Mouse (Mus musculus) cerebellum, postnatal 4 days (tissue): ENCODE measurements around the gene Wdr5b.
"Not testable (repeated sequence)": the region's sequence is repeated elsewhere in the genome, so short reads cannot be mapped to it uniquely, and the experiment has no call there.

Source experiments
- DNase-seq, 2 experiments: peaks; one replicate each; pipeline ENCODE4 v3.0.0; 2022; ENCODE audit warnings: low spot score in 2 of 2, mixed read lengths in 1 of 2

Gene Wdr5b

DNA sequence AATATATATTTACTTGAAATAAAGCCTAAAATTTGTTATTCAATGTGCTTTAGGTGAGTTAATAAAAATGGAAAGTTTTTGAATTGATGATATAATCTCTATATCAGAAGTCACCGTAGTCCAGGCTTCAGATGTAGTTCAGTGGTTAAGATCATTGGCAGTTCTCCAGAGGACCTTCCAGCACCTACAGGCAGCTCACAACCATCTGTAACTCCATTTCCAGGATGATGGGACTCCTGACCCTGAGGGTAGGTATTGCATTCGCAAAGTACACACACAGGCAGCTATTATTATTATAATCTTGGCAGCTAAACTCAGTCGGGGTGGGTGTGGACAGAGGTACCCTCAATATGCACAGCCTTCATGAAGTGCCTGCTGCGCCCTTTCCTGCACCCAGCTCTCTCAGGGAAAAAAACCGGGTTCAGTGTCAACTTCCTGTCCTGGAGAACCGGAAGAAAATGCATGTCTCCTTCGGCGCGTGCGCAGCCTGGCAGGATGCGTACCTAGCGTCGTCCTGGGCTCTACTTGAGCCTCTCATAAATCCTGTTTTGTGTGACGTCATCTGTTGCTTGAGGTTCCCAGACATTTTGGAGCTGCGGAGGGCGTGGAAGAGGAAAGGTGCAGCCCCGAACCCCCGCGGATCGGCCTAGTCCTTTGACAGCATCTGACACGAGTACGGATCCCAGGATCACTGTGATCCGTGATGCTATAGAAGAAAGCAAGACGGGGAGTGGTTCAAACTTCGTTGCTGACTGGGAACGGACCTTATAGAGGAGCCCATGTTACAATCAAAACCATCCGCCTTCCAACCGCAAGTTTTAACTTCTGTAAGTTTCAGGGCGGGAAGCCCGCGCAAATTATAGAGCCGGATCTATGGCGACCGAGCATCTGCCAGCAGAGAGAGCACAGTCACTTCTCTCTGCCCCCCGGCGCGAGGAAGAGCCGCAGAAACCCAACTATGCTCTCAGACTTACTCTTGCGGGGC lies at the start of gene Wdr5b:
Gene Wdr5b, plus strand, starts transcription at position 551 of the 985 bp plus-strand sequence.
- DNase-seq = peak; percentile 63 to 81

DNA sequence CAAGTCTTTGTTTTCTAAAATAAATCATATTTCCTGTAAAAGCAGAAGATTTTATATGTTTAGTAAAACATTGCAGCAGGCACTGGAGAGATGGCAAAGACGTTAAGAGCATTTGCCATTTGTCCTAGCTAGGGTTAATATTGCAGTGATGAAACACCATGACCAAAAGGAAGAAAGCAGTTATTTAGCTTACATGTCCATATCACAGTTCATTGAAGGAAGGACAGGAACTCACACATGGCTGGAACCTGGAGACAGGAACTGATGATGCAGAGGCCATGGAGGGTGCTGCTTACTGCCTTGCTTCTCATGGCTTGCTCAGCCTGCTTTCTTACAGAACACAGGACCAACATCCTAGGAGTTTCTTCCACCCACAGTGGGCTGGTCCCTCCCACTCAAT lies 48.6 kb upstream of the Wdr5b start:
- DNase-seq = no peak

DNA sequence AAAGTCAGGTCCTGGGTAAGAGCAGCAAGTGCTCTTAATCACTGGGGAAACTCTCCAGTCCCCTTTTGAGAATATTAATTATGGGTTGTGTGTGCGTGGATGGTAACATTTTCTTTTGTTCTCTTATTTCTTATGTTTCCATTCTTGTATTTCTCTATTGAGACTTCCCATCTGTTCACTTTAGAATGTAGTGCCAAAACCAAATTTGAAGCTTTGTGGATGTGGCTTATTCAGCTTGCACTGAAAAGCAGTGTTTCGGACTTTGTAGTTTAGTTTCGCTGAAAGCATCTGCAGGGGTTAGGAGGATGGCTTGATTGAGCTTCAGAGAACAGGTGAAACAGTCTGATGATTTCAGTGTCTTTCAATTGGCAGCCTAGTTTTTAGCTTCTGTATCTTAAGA lies 47.7 kb upstream of the Wdr5b start:
- DNase-seq = no peak

DNA sequence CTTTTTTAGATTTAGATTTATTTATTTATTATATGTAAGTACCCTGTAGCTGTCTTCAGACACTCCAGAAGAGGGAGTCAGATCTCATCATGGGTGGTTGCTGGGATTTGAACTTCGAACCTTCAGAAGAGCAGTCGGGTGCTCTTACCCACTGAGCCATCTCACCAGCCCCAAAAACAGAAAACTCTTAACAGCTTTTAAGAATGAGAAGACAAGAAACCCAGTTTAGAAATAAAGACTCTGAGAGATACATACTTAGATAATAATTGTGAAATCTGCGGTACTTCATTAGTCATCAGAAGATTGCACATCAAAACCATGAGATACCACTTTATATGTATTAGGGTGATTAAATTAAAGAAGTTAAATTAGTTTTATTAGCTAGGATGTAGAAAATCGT lies 42.1 kb upstream of the Wdr5b start:
- not testable (repeated sequence) for DNase-seq

DNA sequence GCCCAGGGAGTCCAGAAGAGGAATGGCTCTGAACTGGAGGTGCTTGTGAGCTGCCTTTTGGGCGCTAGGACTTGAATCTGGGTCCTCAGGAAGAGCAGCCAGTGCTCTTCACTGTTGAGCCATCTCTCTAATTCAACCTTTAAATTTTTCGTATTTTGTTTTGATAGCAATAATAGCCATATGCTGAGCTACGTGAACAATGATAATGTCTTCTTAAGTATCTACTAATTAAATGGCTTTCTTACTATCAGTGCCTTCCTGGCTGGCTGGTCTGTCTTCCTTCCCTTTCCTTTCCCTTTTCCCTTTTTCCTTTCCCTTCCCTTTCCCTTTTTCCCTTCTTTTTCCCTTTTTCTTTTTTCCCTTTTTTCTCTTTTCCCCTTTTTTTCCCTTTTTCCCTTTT lies 32.6 kb upstream of the Wdr5b start:
- DNase-seq = no peak

DNA sequence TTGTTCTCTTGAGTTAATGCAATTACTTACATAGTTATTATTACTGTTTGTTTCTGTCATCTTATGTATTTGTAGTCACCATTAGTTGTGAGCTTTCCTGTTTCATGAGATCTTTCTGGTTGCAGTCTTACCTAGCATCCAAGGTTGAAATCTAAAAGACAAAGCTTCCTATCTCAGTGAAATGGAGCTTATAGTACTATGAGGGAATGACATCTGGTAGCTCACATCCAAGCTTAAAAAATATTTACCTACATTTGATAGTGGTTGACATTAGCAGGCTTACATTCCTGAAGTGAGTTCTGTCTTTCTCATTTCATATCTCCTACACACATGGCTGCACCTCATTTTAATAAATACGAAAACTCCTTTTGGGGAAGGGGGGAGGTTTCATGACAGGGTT lies 24.7 kb upstream of the Wdr5b start:
- no peak for DNase-seq

DNA sequence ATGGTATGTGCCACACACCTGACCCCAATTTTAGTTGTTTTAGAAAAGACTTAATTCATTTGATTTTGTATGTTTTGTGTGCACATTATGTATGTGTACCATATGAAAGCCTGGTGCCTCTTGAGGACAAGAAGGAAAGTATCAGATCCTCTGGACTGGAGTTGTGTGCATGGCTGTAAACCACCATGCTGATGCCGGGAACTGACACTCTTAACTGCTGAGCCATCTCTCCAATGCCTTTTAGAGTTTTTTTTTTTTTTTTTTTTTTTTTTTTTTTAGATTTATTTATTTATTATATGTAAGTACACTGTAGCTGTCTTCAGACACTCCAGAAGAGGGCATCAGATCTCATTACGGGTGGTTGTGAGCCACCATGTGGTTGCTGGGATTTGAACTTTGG lies 12.9 kb upstream of the Wdr5b start:
- DNase-seq = not testable (repeated sequence)

DNA sequence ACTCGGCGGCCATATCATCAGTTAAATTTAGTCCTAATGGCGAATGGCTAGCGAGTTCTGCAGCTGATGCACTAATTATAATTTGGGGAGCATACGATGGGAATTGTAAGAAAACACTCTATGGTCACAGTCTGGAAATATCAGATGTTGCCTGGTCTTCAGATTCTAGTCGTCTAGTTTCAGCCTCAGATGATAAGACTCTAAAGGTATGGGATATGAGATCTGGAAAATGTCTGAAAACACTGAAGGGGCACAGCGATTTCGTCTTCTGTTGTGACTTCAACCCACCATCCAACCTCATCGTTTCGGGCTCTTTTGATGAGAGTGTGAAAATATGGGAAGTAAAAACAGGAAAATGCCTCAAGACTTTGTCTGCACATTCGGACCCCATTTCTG lies 633 bp downstream of the Wdr5b start:
- DNase-seq = no peak

DNA sequence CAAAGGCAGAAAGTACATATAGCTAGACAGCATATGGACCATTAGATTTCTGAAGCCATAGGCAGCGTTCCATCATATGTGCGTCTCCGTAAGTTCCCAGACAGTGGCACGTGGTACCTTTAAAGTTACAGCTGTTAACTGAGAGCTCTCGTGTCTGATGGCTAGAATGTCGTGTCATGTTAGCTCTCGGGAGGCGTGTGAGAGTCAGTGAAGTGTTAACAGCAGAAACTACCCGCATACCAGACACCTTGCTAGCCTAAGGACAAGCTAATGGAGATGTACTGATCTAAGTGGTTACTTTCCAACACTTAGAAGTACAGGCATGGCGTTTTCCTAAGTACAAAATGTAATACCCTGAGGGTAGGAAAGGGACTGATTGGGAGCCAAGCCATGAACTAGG lies 2.1 kb downstream of the Wdr5b start:
- no peak for DNase-seq

DNA sequence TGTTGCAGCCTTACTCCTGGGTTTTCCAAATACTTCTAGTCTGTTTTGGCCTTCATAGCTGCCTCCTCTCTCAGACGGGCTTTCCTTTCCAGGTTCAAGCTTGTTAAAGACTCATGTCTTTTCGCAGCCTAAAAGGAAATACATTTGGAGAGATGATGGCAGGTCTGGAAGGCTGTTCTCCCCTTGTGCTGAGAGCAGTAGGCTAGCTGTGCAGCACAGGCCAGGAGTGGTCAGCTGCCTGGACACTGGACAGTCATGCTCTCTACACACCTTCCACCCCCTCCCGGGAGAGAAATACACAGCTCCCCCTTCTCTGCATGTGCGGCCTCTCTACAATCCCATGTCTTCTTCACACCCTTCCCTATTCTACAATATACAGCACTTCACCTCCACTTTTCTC lies 3.0 kb downstream of the Wdr5b start:
- DNase-seq = no peak

DNA sequence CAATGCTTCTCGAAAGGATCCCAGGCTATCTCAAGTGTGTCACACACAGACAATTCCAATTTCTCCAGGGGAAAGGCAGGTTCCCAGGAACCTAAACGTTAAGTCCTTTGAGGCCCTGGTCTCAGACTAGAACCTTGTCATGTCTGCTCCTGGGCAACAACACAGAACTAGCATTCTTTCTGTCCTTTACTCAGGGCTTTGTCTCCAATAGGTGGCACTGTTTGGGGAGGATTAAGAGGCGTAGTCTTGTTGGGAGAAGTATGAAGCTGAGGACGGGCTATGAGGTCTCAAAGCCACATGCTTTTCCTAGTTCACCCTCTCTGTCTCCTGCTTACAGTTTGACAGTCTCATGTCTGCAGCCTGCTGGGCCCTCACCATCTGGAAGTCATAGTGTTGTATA lies 6.5 kb downstream of the Wdr5b start:
- DNase-seq = no peak

DNA sequence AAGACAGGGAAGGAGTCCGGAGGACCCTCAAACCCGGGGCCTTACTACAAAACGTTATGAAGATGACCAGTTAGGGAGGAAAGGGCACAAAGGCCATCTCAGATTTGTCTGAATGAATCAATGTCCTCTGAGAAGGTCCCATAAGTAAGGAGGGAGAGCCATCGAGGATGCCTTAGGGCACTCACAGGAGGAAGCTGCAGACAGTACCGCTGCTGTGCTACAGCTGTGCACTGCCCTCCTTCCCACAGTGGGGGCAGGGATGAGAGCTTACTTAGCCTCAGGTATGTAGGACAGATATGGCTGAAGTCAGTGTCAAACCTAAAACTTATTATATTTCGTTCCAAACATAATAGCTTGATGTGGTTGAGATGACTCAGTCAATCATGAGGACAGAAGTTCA lies 10.5 kb downstream of the Wdr5b start:
- no peak for DNase-seq

DNA sequence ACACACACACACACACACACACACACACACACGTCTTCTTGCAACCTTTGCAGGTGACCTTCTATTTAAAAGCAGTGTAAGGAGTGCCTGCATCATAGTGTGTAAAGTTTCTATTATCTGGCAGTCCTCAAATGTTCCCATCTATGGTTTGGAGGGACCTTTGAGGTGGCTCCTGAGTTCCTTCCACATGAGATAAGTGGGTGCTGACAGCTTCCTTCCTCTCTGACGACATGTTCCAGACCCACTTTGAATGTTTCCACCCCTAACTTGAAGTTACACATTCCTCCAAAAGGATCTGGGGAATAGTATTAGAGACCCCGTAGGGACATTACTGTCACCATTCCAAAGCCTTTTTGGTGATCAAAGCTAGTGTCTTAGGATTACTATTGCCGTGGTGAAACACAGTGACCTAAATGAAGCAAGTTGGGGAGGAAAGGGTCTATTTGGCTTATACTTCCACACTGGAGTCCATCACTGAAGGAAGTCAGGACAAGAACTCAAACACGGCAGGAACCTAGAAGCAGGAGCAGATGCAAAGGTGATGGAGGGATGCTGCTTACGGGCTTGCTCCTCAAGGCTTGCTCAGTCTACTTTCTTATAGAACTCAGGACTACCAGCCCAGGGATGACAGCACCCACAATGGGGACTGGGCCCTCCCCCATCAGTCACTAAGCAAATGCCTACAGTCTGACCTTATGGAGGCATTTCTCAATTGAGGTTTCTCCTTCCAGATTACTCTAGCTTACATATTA lies 12.7 kb downstream of the Wdr5b start:
- DNase-seq = no peak

DNA sequence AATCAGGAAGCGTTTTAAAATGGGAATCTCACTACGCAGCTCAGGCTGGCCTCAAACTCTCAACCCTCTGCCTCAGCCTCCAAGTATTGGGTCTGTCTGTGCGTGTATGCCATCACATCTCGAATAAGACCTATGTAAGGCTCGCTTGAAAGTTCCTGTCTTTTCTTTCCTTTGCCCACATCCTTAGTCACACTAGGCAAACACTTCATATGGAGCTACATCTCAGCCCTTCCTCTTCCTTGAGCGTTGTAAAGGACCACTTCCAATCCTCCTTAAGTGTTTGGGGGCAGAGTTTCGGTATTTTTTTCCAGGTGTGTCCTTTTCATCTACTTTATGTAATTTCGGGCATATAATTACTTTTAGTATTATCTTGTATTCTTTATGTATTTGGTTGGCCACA lies 13.9 kb downstream of the Wdr5b start:
- DNase-seq = no peak

DNA sequence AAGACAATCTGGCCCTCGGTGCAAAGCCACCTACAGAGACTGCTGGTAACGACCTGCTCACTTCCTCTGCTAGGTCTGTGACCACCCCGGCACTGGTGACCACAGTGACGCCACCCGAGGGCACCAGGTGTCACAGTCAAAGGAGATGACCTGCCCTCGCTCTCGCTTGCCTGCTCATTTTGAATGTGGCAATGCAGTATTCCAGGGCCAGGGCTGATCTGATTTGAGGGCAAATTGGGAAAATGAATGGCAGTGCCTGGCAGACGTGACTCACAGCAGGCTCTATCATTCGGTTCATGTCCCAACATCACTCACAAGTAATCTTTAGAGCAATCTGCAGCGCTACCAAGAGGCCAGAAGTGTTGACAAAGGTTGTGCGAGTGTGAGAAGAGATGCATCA lies 15.4 kb downstream of the Wdr5b start:
- DNase-seq = no peak

DNA sequence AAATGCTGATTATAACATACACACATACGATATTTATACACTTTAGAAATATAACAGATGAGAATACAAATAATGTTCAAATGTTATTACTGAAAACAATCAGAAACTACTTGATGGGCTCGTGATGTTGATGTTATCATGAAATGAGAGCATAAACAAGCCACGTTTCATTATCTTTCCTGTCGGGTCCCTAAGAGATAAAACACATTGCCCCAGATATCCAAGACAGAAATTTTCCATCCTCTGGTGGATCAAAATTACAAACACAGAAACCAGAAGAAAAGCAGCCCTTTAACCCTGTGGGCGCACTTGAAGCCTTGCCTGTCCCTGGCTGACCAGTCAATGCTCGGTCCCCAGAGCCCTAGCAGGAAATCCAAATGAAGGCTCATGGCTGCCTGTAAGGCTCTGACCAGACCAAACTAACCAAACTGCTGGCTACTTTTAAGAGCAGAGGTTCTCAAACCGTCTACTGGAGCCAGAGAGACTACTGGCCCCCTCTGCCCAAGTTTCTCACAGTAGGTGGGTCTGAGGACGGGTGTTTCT lies 17.0 kb downstream of the Wdr5b start:
- DNase-seq = no peak

DNA sequence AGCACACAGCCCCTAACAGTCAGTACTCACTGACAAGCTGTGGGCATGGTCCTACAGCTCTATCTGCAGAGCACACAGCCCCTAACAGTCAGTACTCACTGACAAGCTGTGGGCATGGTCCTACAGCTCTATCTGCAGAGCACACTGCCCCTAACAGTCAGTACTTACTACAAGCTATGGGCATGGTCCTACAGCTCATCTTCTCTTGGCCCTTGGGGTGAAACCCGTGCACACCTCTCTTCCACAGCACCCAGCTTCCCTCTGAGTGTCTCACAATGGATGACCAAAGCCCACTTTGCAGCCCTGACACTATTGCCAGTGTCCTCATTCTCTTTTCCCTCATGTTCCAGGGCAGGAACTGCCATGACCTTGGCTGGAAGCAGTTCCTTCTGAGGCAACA lies 21.5 kb downstream of the Wdr5b start:
- not testable (repeated sequence) for DNase-seq

DNA sequence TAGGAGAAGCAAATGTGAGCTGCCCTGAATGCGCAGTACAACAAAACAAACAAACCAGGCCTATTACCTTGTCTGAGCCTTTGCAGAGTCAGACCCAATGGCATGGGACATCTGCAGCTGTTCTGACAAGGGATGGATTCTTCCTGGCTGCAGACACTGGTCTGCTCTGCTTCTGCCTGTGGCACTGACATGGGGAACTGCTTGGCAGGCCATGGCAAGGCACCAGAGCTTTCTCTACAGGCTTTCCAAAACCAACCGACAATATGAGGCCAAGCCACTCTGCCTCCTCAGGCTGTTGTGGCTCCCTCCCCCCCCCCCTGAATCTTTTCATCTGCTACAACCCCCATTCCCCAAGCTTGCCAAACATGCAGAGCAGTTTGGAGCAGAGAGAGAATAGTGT lies 22.3 kb downstream of the Wdr5b start:
- no peak for DNase-seq

DNA sequence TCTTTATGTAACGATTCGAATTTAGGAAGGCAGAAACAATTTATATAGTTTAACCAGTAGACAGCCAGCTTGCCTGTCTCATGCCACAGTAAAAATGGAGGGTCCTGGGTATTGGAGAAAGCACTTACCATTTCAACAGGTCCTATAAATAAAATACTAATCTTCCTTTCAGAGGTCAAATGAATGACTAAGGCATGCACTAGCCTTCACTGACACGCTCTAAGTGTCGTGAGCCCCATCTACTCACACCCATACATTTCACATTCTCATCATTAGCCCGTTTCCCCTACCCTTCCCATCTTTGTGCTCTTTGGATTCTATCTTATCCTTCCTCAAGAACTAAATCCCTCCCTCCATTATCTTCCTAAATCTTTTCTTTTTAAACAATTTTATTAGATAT lies 23.9 kb downstream of the Wdr5b start:
- no peak for DNase-seq

DNA sequence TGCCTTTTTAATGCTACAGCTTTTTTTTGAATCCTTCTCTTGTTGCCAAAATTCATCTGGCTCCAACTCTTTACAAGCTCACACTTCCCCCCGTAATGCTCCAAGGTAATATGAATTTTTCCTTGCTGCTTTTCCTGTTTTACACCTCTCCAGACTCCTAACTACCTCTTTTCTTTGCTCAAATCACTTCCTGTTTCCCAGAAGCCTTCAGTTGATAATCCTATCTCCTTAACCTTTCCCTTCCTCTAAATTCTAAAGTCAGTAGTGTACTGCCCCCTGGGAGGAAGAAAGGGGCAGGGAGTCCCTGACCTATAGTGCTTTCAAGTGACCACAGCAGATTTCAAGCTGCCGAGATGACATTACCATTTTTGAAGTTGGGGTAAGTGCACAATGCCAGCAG lies 26.7 kb downstream of the Wdr5b start:
- DNase-seq = no peak

DNA sequence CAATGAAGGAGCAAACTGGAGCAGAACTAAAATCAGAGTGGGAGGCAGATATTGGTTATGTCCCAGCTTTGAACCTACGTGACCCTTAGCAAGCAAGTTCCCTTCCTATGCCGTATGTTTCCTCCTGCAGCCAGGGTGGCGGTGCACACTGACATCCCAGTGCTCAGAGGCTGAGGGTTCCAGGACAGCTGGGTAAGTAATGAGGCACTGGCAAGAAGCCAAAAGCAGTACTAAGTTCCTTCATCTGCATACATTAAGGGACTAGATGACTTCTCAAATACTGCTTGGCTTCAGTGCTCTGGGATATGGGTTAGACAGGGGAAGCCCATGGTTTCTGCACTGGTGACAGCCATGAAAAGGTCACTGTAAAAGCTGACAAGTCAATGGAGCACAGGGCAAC lies 27.4 kb downstream of the Wdr5b start:
- DNase-seq = no peak

DNA sequence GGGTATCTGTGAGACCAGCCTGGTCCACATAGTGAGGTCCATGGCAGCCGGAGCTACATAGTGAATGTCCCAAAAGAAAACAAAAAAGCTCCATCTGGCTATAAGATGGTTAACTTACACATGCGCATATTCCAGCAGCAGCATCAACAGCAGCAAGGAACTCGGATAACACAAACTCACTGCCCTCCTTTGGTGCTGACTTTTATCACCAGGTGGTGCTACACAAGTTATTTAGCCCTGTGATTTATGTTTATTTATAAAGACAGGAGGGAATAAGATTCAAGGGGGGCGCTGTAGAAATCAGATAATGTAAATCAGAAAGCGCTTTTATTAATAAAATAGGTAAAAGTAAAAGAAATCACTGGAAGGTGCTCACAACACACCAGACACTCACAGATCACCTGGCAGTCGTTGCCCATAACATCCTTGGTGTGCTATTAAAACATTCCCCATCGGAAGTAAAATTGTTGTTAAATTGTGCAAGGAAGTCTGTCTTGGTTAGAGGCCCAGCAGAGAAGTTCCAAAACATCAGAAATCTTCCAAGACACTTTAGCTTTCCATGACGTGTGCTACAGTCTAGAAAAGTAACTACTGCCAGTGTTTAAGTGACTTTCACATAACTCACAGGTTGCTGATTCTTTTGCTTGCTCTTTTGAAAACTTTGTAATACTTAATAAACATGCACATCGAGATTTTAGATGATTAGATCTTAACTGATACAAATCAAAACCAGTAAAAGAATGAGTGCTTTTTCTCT lies 29.0 kb downstream of the Wdr5b start:
- DNase-seq = no peak
